Mouse (Mus musculus): Measurements from ENCODE around the gene Tyw3.

Gene Tyw3

GRCm38 (mm10) chr3:154562192-154562591, 34.7 kb downstream of the Tyw3 start:
- CTCF ChIA-PET: no interaction called here

GRCm38 (mm10) chr3:154551035-154551411, 45.9 kb downstream of the Tyw3 start:
- CTCF ChIA-PET: no interaction called here

- CTCF ChIA-PET: no interaction called here
Observed at GRCm38 (mm10) chr3:154550326-154551034, 46.4 kb downstream of the Tyw3 start.

- CTCF ChIA-PET: no interaction called here
Observed at GRCm38 (mm10) chr3:154548868-154549301, 48.0 kb downstream of the Tyw3 start.

- CTCF ChIA-PET: no interaction called here
Observed at GRCm38 (mm10) chr3:154547549-154548426, 49.1 kb downstream of the Tyw3 start.

GRCm38 (mm10) chr3:154546234-154546633, 50.7 kb downstream of the Tyw3 start:
- CTCF ChIA-PET: no interaction called here

- CTCF ChIA-PET: no interaction called here
Observed at GRCm38 (mm10) chr3:154540086-154540911, 56.6 kb downstream of the Tyw3 start.

- CTCF ChIA-PET: interaction anchor here (0.6 kb wide), 1 partner anchor 269 kb away, joined by 3 read pairs; no protein-coding TSS in a partner anchor
Observed at GRCm38 (mm10) chr3:154536134-154536533, 60.8 kb downstream of the Tyw3 start.

- CTCF ChIA-PET: no interaction called here
Observed at GRCm38 (mm10) chr3:154533246-154533645, 63.7 kb downstream of the Tyw3 start.

GRCm38 (mm10) chr3:154528973-154529372, 67.9 kb downstream of the Tyw3 start:
- CTCF ChIA-PET: no interaction called here

GRCm38 (mm10) chr3:154526610-154527009, 70.3 kb downstream of the Tyw3 start:
- CTCF ChIA-PET: interaction anchor here (0.6 kb wide), 1 partner anchor 755 kb away, joined by 7 read pairs; no protein-coding TSS in a partner anchor

Data from spleen, embryonic (tissue).